Mouse (Mus musculus) lung, adult 2 months (tissue): ENCODE data around the gene Rpl27. TPM values are rescaled to one million over a fixed set of nuclear protein-coding genes. Genes with fewer than 3 reads are reported as not detected.

ENCODE experiments used
- DNase-seq: peaks from one replicate; pipeline ENCODE4 v3.0.0; 2022
- H3K4me1 ChIP-seq: fragments of 200-500 bp; 2 replicates; pipeline ENCODE4 v1.6.1; 2011; ENCODE audit warnings: low read length; ENCODE audit not compliant: control insufficient read depth, insufficient read depth
- H3K4me3 ChIP-seq: fragments of 200-500 bp; replicated peaks from 2 replicates; pipeline ENCODE3; 2011; ENCODE audit warnings: low read depth, mild to moderate bottlenecking, control low read depth, low read length; ENCODE audit errors: extremely low read depth
- CTCF ChIP-seq: fragments of 200-500 bp; IDR thresholded peaks from 2 replicates; pipeline ENCODE4 v1.5.1; 2011; ENCODE audit warnings: mild to moderate bottlenecking, low read length, control low read depth; ENCODE audit not compliant: insufficient read depth
- POLR2A ChIP-seq: fragments of 200-500 bp; IDR thresholded peaks from 2 replicates; pipeline ENCODE4 v1.6.1; 2011; ENCODE audit warnings: low read depth, mild to moderate bottlenecking, control low read depth, low read length, borderline replicate concordance; ENCODE audit errors: extremely low read depth
- WGBS: fragments of 180-500 bp; shearing (Covaris S2); methylation state at CpG from one replicate; pipeline ENCODE4 v1.1.7; 2018; 5-methylcytosine and 5-hydroxymethylcytosine counted together
- polyA plus RNA-seq: library from polyadenylated mRNA; depleted of rRNA; stranded (reverse); fragments of >200 nt; gene quantifications from 2 replicates; pipeline ENCODE4 v1.2.3, GENCODE M21; 2012; rRNA removed

Gene Rpl27
- polyA plus RNA-seq, 1 experiment = 221 TPM

DNA sequence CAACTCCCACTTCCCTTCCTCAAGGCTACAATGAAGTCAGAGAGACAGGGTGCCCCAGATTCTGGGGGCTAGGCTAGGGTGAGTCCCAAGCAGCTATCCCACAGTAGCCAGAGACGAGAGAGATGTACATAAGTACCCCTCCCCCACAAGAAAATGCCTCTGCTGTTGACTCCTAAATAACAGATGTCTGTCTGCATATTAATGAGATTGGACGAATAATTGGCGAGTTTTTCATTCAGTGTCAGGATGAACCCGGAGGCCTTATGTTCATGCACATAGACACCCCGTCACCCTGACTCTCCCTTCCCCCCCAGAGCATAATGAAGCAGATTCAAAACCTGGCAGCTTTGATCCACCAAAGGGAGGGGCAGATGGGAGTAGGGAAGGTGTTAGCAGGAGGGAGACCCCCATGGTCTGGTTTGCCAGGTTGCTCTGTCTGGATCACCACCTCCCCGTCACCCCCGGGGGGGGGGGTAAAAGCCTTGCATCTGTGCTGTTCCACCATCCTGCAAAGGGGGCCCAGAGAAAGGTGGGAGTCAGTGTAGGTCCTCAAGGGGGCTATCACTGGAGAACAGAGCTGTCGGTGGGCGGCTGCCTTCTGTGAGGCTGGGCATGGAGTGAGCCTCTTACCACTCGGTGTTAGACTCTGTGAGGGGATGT is 35.6 kb downstream of the Rpl27 start:
- DNase-seq = no peak
- peaks cover 5% of the 10 kb centered on the region for H3K4me1 ChIP-seq
- H3K4me3 ChIP-seq = no peak overlapping the region
- no peak for TF ChIP-seq POLR2A
- no peak for TF ChIP-seq CTCF
- 76% methylated on average over 10 of the region's 10 CpGs for WGBS

DNA sequence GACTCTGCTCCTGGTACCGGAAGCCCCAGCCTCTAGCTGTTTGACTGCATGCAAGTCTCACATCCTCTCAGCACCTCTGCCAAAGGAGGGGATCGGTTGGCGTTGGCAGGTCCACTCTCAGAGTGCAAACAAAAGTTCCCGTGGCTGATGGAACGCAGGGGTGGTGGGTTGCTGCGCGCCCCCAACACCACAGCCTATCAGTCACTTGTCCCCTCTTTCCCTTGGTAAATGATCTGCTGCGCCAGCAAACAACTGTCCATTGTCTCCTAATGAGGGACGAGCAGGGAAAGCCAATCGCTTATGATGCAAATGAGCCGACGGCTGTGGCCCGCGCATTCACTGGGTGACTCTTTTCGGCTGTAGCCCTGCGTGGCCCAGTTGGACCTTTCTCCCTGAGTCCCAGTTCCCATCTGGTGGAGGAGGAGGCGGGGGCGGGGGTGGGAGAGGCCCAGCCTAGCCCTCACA is 37.1 kb downstream of the Rpl27 start:
- no peak for DNase-seq
- 21% methylated on average over 18 of the region's 18 CpGs for WGBS
- Histone ChIP-seq H3K4me1 (peaks cover 5% of the 10 kb centered on the region), H3K4me3 (no peak overlapping the region)
- TF ChIP-seq POLR2A (no peak), CTCF (no peak)

DNA sequence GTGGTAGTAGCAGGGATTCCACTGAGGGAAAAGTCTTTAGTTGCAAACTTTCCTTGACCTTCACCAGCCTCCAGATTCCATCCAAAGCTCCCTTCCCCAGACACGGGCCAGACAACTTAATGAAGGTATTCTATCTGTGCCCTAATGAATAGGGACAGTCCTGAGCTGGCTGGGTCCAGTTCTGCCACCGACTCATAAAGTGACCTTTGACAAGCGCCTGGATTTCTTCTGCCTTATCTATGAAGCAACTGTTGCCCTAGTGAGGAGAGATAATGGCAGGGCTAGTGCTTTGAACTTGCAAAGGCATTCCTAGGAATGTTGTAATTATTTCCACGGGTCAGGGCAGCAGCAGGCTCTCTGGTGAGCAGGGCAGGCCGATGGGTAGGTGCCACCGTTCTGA is 38.8 kb downstream of the Rpl27 start:
- WGBS = 33% methylated on average over 6 of the region's 6 CpGs
- Histone ChIP-seq H3K4me1 (peaks cover 5% of the 10 kb centered on the region), H3K4me3 (no peak overlapping the region)
- no peak for DNase-seq
- TF ChIP-seq POLR2A (no peak), CTCF (no peak)

DNA sequence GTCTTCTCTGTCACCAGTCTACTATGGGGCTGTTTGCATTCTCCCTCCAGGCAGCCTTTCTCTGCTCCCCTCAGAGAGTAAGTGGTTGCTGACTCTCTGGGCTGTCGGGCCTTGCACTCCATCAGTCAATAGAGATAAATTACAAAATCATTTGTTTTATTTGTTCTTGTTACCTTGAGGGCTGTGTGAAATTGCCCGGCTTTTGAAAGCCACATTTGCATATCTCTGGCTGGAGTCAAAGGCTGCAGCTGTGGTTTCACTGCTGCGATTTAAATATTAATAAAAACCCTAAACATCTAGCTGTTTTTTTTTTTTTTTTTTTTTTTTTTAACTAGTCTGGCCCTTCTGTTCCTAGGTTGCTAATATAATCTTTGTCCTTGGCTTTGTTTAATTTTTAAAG is 41.7 kb downstream of the Rpl27 start:
- H3K4me1 ChIP-seq = peaks cover 4% of the 10 kb centered on the region
- no peak for DNase-seq
- H3K4me3 ChIP-seq = no peak overlapping the region
- 50% methylated on average over 3 of the region's 3 CpGs for WGBS
- TF ChIP-seq CTCF (no peak), POLR2A (no peak)

DNA sequence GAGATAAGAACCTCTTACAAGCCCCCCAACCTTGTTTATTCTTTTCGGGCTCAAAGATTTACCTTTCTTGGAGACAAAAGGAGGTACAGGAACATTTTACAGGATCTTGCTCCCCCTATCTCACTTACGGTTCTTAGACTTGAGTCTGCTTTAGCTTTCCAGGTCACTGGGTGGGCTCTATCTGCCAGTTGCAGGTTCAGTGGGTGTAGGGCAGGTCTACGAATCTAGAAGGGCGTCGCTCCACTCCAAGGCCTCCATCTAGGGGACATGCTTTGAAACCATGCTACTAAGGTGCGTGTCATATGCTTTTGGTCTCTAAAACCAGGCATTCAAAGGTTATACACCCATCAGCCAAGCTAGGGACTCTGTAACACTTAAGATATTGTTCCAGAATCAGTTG is 42.1 kb downstream of the Rpl27 start:
- Histone ChIP-seq H3K4me3 (no peak overlapping the region), H3K4me1 (no peaks in the 10 kb centered on the region)
- 69% methylated on average over 6 of the region's 6 CpGs for WGBS
- no peak for TF ChIP-seq CTCF
- no peak for TF ChIP-seq POLR2A
- DNase-seq = no peak

DNA sequence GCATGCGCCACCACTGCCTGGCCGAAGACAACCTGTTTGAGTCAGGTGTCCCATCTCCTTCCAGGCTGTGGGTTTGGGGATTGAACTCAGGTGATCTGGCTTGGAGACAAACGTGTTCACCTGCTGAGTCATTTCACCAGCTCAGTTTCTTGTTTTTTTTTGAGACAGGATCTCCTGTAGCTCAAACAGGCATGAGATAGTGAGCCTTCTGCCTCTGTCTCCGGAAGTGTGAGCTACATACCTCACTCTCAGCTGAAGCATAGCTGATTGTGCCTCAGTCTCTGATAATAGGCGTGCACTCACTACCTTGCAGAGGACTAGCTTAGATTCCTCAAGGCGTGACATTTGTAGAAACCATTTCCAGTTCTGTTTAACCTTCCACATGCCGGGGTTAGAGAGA is 42.7 kb downstream of the Rpl27 start:
- no peak for DNase-seq
- H3K4me1 ChIP-seq = no peaks in the 10 kb centered on the region
- TF ChIP-seq POLR2A = no peak
- no peak for TF ChIP-seq CTCF
- WGBS = 86% methylated on average over 7 of the region's 7 CpGs
- H3K4me3 ChIP-seq = no peak overlapping the region

DNA sequence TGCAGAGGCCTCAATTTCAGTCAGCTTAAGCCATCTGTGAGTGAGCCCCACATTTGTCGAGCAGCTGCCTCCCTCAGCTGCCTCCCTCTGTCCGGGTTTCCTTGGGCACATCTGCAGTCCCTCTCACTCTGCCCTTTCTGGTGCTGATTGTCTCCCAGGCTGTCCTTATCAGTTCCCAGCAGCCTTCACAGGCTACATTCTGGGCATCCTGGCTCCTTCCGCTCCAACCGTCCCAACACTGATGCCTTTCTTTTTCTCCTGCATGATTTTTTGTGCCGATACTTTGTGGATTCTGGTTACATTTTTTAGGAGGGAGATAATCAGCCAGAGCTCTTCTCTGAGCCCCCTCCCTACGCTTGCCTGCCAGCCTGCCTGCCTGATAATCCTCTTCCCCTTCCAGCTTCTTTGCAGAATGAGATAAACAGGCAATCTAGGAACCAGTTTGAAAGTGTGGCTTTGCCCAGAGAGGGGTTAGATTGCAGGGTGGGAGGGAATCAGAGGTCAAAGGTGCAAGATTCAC is 43.5 kb downstream of the Rpl27 start:
- H3K4me3 ChIP-seq = no peak overlapping the region
- WGBS = 48% methylated on average over 6 of the region's 6 CpGs
- no peaks in the 10 kb centered on the region for H3K4me1 ChIP-seq
- DNase-seq = no peak
- no peak for TF ChIP-seq CTCF
- TF ChIP-seq POLR2A = no peak

DNA sequence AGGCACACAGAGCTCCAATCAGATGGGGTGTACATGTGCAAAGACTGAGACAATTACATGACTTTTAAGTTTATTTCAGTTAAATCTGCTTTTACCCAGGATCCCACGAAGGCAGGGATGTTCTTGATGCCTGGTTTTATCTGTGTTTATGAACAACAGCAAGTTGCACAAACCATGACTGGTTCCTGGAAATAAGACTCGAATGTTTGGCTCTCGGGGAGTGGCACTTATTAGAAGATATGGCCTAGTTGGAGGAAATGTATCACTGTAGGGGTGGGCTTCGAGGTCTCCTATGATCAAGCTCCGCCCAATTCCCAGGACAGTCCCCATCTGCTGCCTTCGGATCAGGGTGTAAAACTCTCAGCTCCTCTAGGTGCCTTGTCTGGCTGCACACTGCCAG is 44.0 kb downstream of the Rpl27 start:
- H3K4me3 ChIP-seq = no peak overlapping the region
- no peak for TF ChIP-seq POLR2A
- TF ChIP-seq CTCF = no peak
- no peaks in the 10 kb centered on the region for H3K4me1 ChIP-seq
- WGBS = 70% methylated on average over 6 of the region's 6 CpGs
- no peak for DNase-seq

Other genes with a start within 250 kb of the Rpl27 start
- gene Ezh1, start 215.8 kb upstream of the Rpl27 start, polyA plus RNA-seq = 38.9 and 50.1 TPM in 2 replicates
- 710 and 828 TPM in 2 replicates for gene Ramp2, start 196.3 kb upstream of the Rpl27 start, polyA plus RNA-seq
- 82.9 and 97.4 TPM in 2 replicates for gene Vps25, start 188.6 kb upstream of the Rpl27 start, polyA plus RNA-seq
- gene Wnk4, start 181.7 kb upstream of the Rpl27 start, polyA plus RNA-seq = 6.5 and 10.4 TPM in 2 replicates
- gene Cntd1, start 163.3 kb upstream of the Rpl27 start, polyA plus RNA-seq = 0.22 and 0.59 TPM in 2 replicates
- 194 and 283 TPM in 2 replicates for gene Coa3, start 163.2 kb upstream of the Rpl27 start, polyA plus RNA-seq
- gene Becn1, start 140.0 kb upstream of the Rpl27 start, polyA plus RNA-seq = 70.3 and 97.9 TPM in 2 replicates
- gene Psme3, start 126.1 kb upstream of the Rpl27 start, polyA plus RNA-seq = 30.6 and 40.4 TPM in 2 replicates
- gene Aoc2, start 117.2 kb upstream of the Rpl27 start, polyA plus RNA-seq = 3.3 and 3.6 TPM in 2 replicates
- 11.5 and 15.3 TPM in 2 replicates for gene Aoc3, start 111.7 kb upstream of the Rpl27 start, polyA plus RNA-seq
- 0.13 TPM in 1 of 2 replicates, not detected in the other for gene G6pc, start 74.7 kb upstream of the Rpl27 start, polyA plus RNA-seq
- 20.5 and 20.9 TPM in 2 replicates for gene Aarsd1, start 24.7 kb upstream of the Rpl27 start, polyA plus RNA-seq
- gene Gm27029, start 17.5 kb upstream of the Rpl27 start, polyA plus RNA-seq = 0.22 and 0.36 TPM in 2 replicates
- gene Rundc1, start 17.2 kb upstream of the Rpl27 start, polyA plus RNA-seq = 21.7 and 22.4 TPM in 2 replicates
- gene Ptges3l, start 17.0 kb upstream of the Rpl27 start, polyA plus RNA-seq = 1.7 and 5.3 TPM in 2 replicates
- 57.9 and 76.4 TPM in 2 replicates for gene Ifi35, start 6.1 kb downstream of the Rpl27 start, polyA plus RNA-seq
- gene Rnd2, start 22.7 kb downstream of the Rpl27 start, polyA plus RNA-seq = 14.8 and 17.7 TPM in 2 replicates
- gene Vat1, start 23.9 kb downstream of the Rpl27 start, polyA plus RNA-seq = 224 and 235 TPM in 2 replicates
- 0.25 and 0.28 TPM in 2 replicates for gene Brca1, start 109.7 kb downstream of the Rpl27 start, polyA plus RNA-seq
- 100 and 116 TPM in 2 replicates for gene Nbr1, start 109.9 kb downstream of the Rpl27 start, polyA plus RNA-seq
- 32.1 and 41.1 TPM in 2 replicates for gene Tmem106a, start 139.9 kb downstream of the Rpl27 start, polyA plus RNA-seq
- not detected in 2 replicates for gene Gm11634, start 157.0 kb downstream of the Rpl27 start, polyA plus RNA-seq
- gene Rdm1, start 184.9 kb downstream of the Rpl27 start, polyA plus RNA-seq = 21.8 and 26.9 TPM in 2 replicates
- 40.1 and 67.8 TPM in 2 replicates for gene Arl4d, start 223.2 kb downstream of the Rpl27 start, polyA plus RNA-seq